Mouse (Mus musculus) limb, embryonic 11.5 days (tissue): ENCODE data around the gene Cox14. TPM values are rescaled to one million over a fixed set of nuclear protein-coding genes. Genes with fewer than 3 reads are reported as not detected.
"Not testable (repeated sequence)": the region's sequence is repeated elsewhere in the genome, so short reads cannot be mapped to it uniquely, and the experiment has no call there.

Source experiments
- ATAC-seq: fragments of 200-750 bp; cut with Nextera tagmentation; 2 replicates; pipeline ENCODE4 v1.8.0; 2017; ENCODE audit warnings: low read depth; ENCODE audit not compliant: insufficient number of reproducible peaks, low FRiP score, low TSS enrichment
- DNase-seq: peaks from one replicate; pipeline ENCODE4 v3.0.0-alpha.2; 2015; ENCODE audit warnings: low spot score
- H3K27ac ChIP-seq: fragments of 300-500 bp; sonication (generic); replicated peaks from 2 replicates; pipeline ENCODE4 v1.5.1; 2014; ENCODE audit warnings: low read depth, mild to moderate bottlenecking, low read length
- H3K27me3 ChIP-seq: fragments of 300-500 bp; sonication (generic); 2 replicates; pipeline ENCODE4 v1.6.1; 2014; ENCODE audit warnings: mild to moderate bottlenecking, low read length, mixed read lengths; ENCODE audit not compliant: control insufficient read depth, insufficient read depth
- H3K36me3 ChIP-seq: fragments of 300-500 bp; sonication (generic); 2 replicates; pipeline ENCODE4 v1.6.1; 2014; ENCODE audit warnings: mild to moderate bottlenecking, low read length, moderate library complexity, mixed read lengths; ENCODE audit not compliant: control insufficient read depth, insufficient read depth
- H3K4me1 ChIP-seq: fragments of 300-500 bp; sonication (generic); 2 replicates; pipeline ENCODE4 v1.6.1; 2014; ENCODE audit warnings: low read length, mixed read lengths; ENCODE audit not compliant: control insufficient read depth, insufficient read depth
- H3K4me2 ChIP-seq: fragments of 300-500 bp; sonication (generic); 2 replicates; pipeline ENCODE4 v1.6.1; 2014; ENCODE audit warnings: low read depth, mild to moderate bottlenecking, moderate library complexity; ENCODE audit not compliant: severe bottlenecking
- H3K4me3 ChIP-seq: fragments of 300-500 bp; sonication (generic); 2 replicates; pipeline ENCODE4 v1.5.1; 2014; ENCODE audit warnings: low read depth, low read length
- H3K9ac ChIP-seq: fragments of 300-500 bp; sonication (generic); 2 replicates; pipeline ENCODE4 v1.6.1; 2014; ENCODE audit warnings: mild to moderate bottlenecking, low read length
- H3K9me3 ChIP-seq: fragments of 300-500 bp; sonication (generic); 2 replicates; pipeline ENCODE4 v1.6.1; 2016; ENCODE audit warnings: low read length; ENCODE audit not compliant: control insufficient read depth
- WGBS: fragments of 180-500 bp; shearing (Covaris S2); extraction: QIAGEN DNeasy Blood & Tissue Kit; methylation state at CpG from one replicate; pipeline ENCODE4 v1.1.7; 2014; 5-methylcytosine and 5-hydroxymethylcytosine counted together
- polyA plus RNA-seq: library from polyadenylated mRNA; unstranded; fragments of >200 nt; fragmentation: Nextera tagmentation; extraction: Ambion mirVana; gene quantifications from 2 replicates; pipeline ENCODE4 v1.2.1, GENCODE M21; 2014

The Cox14 gene
- polyA plus RNA-seq, 1 experiment from 2014 or later = 123 TPM

GRCm38 (mm10) chr15:99691976-99692375 lies 33.4 kb upstream of the Cox14 start:
- H3K27ac ChIP-seq = no peak overlapping the region
- no peaks in the 10 kb centered on the region for H3K9me3 ChIP-seq
- peaks cover 6% of the 10 kb centered on the region; the same call in 1 of the 2 replicates for H3K27me3 ChIP-seq
- H3K4me2 ChIP-seq = no peak overlapping the region
- H3K9ac ChIP-seq = no peak overlapping the region
- no peak for DNase-seq
- H3K36me3 ChIP-seq = no peaks in the 10 kb centered on the region
- WGBS = 53% methylated on average over 9 of the region's 9 CpGs
- ATAC-seq = no peak
- 0 out of 2 replicates have a peak, but pooled peaks cover 4% of the 10 kb centered on the region for H3K4me1 ChIP-seq
- no peak overlapping the region for H3K4me3 ChIP-seq

GRCm38 (mm10) chr15:99697309-99697708 lies 28.1 kb upstream of the Cox14 start:
- H3K4me1 ChIP-seq = 0 out of 2 replicates have a peak, but pooled peaks cover 3% of the 10 kb centered on the region
- H3K27me3 ChIP-seq = peaks cover 4% of the 10 kb centered on the region; the same call in 1 of the 2 replicates
- no peak overlapping the region for H3K4me3 ChIP-seq
- ATAC-seq (no peak), DNase-seq (peak; percentile 51)
- no peaks in the 10 kb centered on the region for H3K36me3 ChIP-seq
- 29% methylated on average over 2 of the region's 2 CpGs for WGBS
- no peak overlapping the region for H3K9ac ChIP-seq
- no peaks in the 10 kb centered on the region for H3K9me3 ChIP-seq
- no peak overlapping the region for H3K27ac ChIP-seq
- no peak overlapping the region for H3K4me2 ChIP-seq

DNA sequence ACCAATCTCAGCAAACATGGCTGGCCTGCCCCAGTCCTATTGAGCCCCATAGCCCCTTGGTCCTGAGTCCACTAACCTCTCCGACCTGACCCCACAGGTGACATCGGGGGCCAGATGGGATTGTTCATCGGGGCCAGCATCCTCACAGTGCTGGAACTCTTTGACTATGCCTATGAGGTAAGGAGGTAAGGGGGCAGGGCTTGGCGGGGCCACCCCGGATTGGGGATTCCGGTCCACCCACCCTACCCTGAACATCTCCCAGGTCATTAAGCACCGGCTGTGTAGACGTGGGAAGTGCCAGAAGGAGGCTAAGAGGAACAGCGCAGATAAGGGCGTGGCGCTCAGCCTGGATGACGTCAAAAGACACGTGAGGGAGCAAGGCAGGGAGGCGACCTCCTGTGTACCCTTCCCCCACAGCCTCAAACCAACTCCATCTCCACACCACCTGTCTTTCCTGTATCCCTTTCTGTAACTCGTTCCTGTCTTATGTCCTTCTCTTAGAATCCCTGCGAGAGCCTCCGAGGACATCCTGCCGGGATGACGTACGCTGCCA lies 26.8 kb upstream of the Cox14 start:
- Histone ChIP-seq H3K4me3 (no peak overlapping the region), H3K9ac (no peak overlapping the region), H3K36me3 (peaks cover under 1% of the 10 kb centered on the region; the same call in 1 of the 2 replicates), H3K9me3 (no peaks in the 10 kb centered on the region), H3K27ac (no peak overlapping the region), H3K4me2 (no peak overlapping the region), H3K4me1 (peaks cover 11% of the 10 kb centered on the region), H3K27me3 (peaks cover 4% of the 10 kb centered on the region; the same call in 1 of the 2 replicates)
- DNase-seq (no peak), ATAC-seq (no peak)
- 32% methylated on average over 20 of the region's 20 CpGs for WGBS

DNA sequence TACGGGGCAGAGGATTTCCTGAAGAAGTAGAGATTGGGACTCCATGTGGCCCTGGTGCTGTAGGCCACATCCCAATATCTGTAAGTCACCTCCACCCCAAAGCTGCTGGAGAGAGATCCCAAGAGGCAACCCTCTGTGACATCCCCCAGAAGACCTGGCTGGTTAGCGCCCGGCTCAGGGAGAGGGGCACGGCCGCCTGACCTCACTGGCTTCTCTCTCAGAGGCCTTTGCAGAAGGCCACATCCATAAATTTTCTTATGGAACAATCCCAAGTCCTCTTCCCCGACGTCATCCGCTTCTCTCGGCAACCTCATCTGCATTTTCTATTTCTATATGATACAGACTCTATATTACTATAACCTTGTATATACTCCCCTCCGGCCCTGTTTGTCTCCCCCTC lies 25.7 kb upstream of the Cox14 start:
- Histone ChIP-seq H3K4me1 (peaks cover 17% of the 10 kb centered on the region), H3K9me3 (no peaks in the 10 kb centered on the region), H3K27me3 (peaks cover 4% of the 10 kb centered on the region; the same call in 1 of the 2 replicates), H3K4me2 (no peak overlapping the region), H3K9ac (no peak overlapping the region), H3K4me3 (no peak overlapping the region), H3K27ac (no peak overlapping the region), H3K36me3 (peaks cover 4% of the 10 kb centered on the region)
- 83% methylated on average over 10 of the region's 10 CpGs for WGBS
- ATAC-seq = no peak
- DNase-seq = no peak

GRCm38 (mm10) chr15:99700219-99701106 lies 25.0 kb upstream of the Cox14 start:
- H3K9ac ChIP-seq = no peak overlapping the region
- peaks cover 6% of the 10 kb centered on the region for H3K36me3 ChIP-seq
- WGBS = 88% methylated on average over 18 of the region's 18 CpGs
- no peak for DNase-seq
- peaks cover 18% of the 10 kb centered on the region for H3K4me1 ChIP-seq
- H3K4me3 ChIP-seq = no peak overlapping the region
- no peak overlapping the region for H3K27ac ChIP-seq
- H3K4me2 ChIP-seq = no peak overlapping the region
- peaks cover 4% of the 10 kb centered on the region; the same call in 1 of the 2 replicates for H3K27me3 ChIP-seq
- H3K9me3 ChIP-seq = no peaks in the 10 kb centered on the region
- ATAC-seq = no peak

- H3K27me3 ChIP-seq, H3K9ac ChIP-seq, DNase-seq, ATAC-seq, H3K9me3 ChIP-seq: not testable (repeated sequence)
- Histone ChIP-seq H3K4me3 (peak overlapping the region; percentile 74), H3K27ac (peak overlapping the region; percentile 92; the same call in 1 of the 2 replicates), H3K4me1 (peaks cover 18% of the 10 kb centered on the region), H3K36me3 (peaks cover 10% of the 10 kb centered on the region), H3K4me2 (peak overlapping the region; percentile 18; the same call in 1 of the 2 replicates)
- 50% methylated on average over 16 of the region's 16 CpGs for whole genome bisulfite sequencing
These were observed 23.8 kb upstream of the Cox14 start for GRCm38 (mm10) chr15:99701640-99701998.

- DNase-seq (peak; percentile 98), ATAC-seq (peak; percentile 93)
- no peaks in the 10 kb centered on the region; the same call in 1 of the 2 replicates for H3K27me3 ChIP-seq
- H3K9me3 ChIP-seq = no peaks in the 10 kb centered on the region
- H3K9ac ChIP-seq = peak within 1 kb of the TSS; percentile 97
- peaks cover 13% of the 10 kb centered on the region for H3K36me3 ChIP-seq
- peak within 1 kb of the TSS; percentile 74 for H3K4me3 ChIP-seq
- peak within 1 kb of the TSS; percentile 92 for H3K27ac ChIP-seq
- H3K4me2 ChIP-seq = peak within 1 kb of the TSS; percentile 84
- under 1% methylated on average over 71 of the region's 71 CpGs for WGBS
- peaks cover 18% of the 10 kb centered on the region for H3K4me1 ChIP-seq
These were observed 23.2 kb upstream of the Cox14 start, which contains the start of gene Smarcd1 for GRCm38 (mm10) chr15:99701999-99702900. Gene Smarcd1 (plus strand): TSS chr15:99702129.

DNA sequence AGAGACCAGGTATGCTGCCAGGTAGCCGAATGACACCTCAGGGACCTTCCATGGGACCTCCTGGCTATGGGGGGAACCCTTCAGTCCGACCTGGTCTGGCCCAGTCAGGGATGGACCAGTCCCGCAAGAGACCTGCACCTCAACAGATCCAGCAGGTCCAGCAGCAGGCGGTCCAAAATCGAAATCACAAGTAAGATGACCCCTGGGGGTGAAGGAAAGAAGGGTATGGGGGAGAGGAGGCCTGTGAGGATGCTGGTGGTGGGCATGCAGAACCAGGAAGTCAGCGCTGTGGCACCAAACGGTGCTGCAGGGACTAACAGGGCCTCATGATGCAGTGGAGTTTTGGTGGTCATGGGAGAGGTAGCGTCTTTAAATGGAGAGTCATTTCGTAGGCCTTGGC lies 22.3 kb upstream of the Cox14 start:
- no peaks in the 10 kb centered on the region for H3K27me3 ChIP-seq
- no peaks in the 10 kb centered on the region for H3K9me3 ChIP-seq
- peak overlapping the region; percentile 84 for H3K4me2 ChIP-seq
- ATAC-seq (no peak), DNase-seq (no peak)
- peaks cover 18% of the 10 kb centered on the region for H3K4me1 ChIP-seq
- H3K36me3 ChIP-seq = peaks cover 20% of the 10 kb centered on the region
- H3K4me3 ChIP-seq = peak overlapping the region; percentile 74
- 70% methylated on average over 9 of the region's 9 CpGs for WGBS
- peak overlapping the region; percentile 97 for H3K9ac ChIP-seq
- H3K27ac ChIP-seq = 0 out of 2 replicates have a peak overlapping the region, but pooled peaks have one; percentile 42
